Mouse (Mus musculus): Measurements from ENCODE around the gene Olfr1006. TPM values are rescaled to one million over a fixed set of nuclear protein-coding genes. Genes with fewer than 3 reads are reported as not detected.
"Not testable (repeated sequence)": the region's sequence is repeated elsewhere in the genome, so short reads cannot be mapped to it uniquely, and the experiment has no call there.

The Olfr1006 gene
- polyA plus RNA-seq (2014; fragmentation: Nextera tagmentation; extraction: Ambion mirVana), result not detected in 2 replicates

- DNase-seq (ENCODE audit: low spot score), result no peak
- Histone ChIP-seq H3K4me2 (replicated peaks) (no peak within 1 kb of the TSS), H3K27me3 (ENCODE audit: control insufficient read depth, insufficient read depth, low read length) (no peaks in the 10 kb centered on the region), H3K27ac (no peak within 1 kb of the TSS), H3K36me3 (replicated peaks; ENCODE audit: control insufficient read depth, insufficient read depth) (no peaks in the 10 kb centered on the region), H3K4me1 (replicated peaks; ENCODE audit: control insufficient read depth, insufficient read depth, low read length) (no peaks in the 10 kb centered on the region), H3K9me3 (ENCODE audit: control insufficient read depth, low read length) (no peaks in the 10 kb centered on the region), H3K4me3 (replicated peaks; ENCODE audit: low read length) (no peak within 1 kb of the TSS), H3K9ac (no peak within 1 kb of the TSS)
- no peak for ATAC-seq (ENCODE audit: low FRiP score)
Measured at GRCm38 (mm10) chr2:85678667-85679066, at the start of gene Olfr1006. Gene Olfr1006 (minus strand): TSS chr2:85678767.

GRCm38 (mm10) chr2:85725793-85726192, 47.2 kb upstream of the Olfr1006 start:
- Histone ChIP-seq H3K27ac (no peak overlapping the region), H3K4me3 (replicated peaks; ENCODE audit: low read length) (no peak overlapping the region), H3K36me3 (replicated peaks; ENCODE audit: control insufficient read depth, insufficient read depth) (no peaks in the 10 kb centered on the region), H3K27me3 (ENCODE audit: control insufficient read depth, insufficient read depth, low read length) (no peaks in the 10 kb centered on the region), H3K4me2 (replicated peaks) (no peak overlapping the region), H3K9me3 (ENCODE audit: control insufficient read depth, low read length) (no peaks in the 10 kb centered on the region), H3K9ac (no peak overlapping the region), H3K4me1 (replicated peaks; ENCODE audit: control insufficient read depth, insufficient read depth, low read length) (no peaks in the 10 kb centered on the region)
- DNase-seq (ENCODE audit: low spot score), result peak; percentile 80
- ATAC-seq (ENCODE audit: low FRiP score), result 0 out of 2 replicates have a peak, but pooled peaks have one; percentile 64
- WGBS, result 13% methylated on average over 3 of the region's 3 CpGs

- Histone ChIP-seq H3K36me3 (replicated peaks; ENCODE audit: control insufficient read depth, insufficient read depth) (no peaks in the 10 kb centered on the region), H3K9me3 (ENCODE audit: control insufficient read depth, low read length) (peaks cover 8% of the 10 kb centered on the region; the same call in 1 of the 2 replicates), H3K4me3 (replicated peaks; ENCODE audit: low read length) (no peak within 1 kb of the TSS), H3K4me2 (replicated peaks) (no peak within 1 kb of the TSS), H3K27me3 (ENCODE audit: control insufficient read depth, insufficient read depth, low read length) (no peaks in the 10 kb centered on the region), H3K27ac (no peak within 1 kb of the TSS), H3K9ac (no peak within 1 kb of the TSS), H3K4me1 (replicated peaks; ENCODE audit: control insufficient read depth, insufficient read depth, low read length) (no peaks in the 10 kb centered on the region)
- DNase-seq (ENCODE audit: low spot score), result no peak
- WGBS, result 93% methylated on average over 1 of the region's 1 CpGs
- no peak for ATAC-seq (ENCODE audit: low FRiP score)
Measured at GRCm38 (mm10) chr2:85715119-85715518, 36.6 kb upstream of the Olfr1006 start, which contains the start of gene Olfr1009. Gene Olfr1009 (plus strand): TSS chr2:85715419.

GRCm38 (mm10) chr2:85711159-85711558, 32.6 kb upstream of the Olfr1006 start:
- Histone ChIP-seq H3K36me3 (replicated peaks; ENCODE audit: control insufficient read depth, insufficient read depth) (no peaks in the 10 kb centered on the region), H3K4me2 (replicated peaks) (no peak overlapping the region), H3K27me3 (ENCODE audit: control insufficient read depth, insufficient read depth, low read length) (no peaks in the 10 kb centered on the region), H3K4me3 (replicated peaks; ENCODE audit: low read length) (no peak overlapping the region), H3K9me3 (ENCODE audit: control insufficient read depth, low read length) (no peaks in the 10 kb centered on the region), H3K27ac (no peak overlapping the region), H3K9ac (no peak overlapping the region), H3K4me1 (replicated peaks; ENCODE audit: control insufficient read depth, insufficient read depth, low read length) (no peaks in the 10 kb centered on the region)
- DNase-seq (ENCODE audit: low spot score), result no peak
- no peak for ATAC-seq (ENCODE audit: low FRiP score)
- 47% methylated on average over 1 of the region's 1 CpGs for WGBS

- 78% methylated on average over 2 of the region's 2 CpGs for WGBS
- not testable (repeated sequence) for H3K27ac ChIP-seq; H3K9ac ChIP-seq; H3K4me1 ChIP-seq (replicated peaks; ENCODE audit: control insufficient read depth, insufficient read depth, low read length); H3K27me3 ChIP-seq (ENCODE audit: control insufficient read depth, insufficient read depth, low read length); DNase-seq (ENCODE audit: low spot score); ATAC-seq (ENCODE audit: low FRiP score); H3K36me3 ChIP-seq (replicated peaks; ENCODE audit: control insufficient read depth, insufficient read depth); H3K9me3 ChIP-seq (ENCODE audit: control insufficient read depth, low read length); H3K4me2 ChIP-seq (replicated peaks); H3K4me3 ChIP-seq (replicated peaks; ENCODE audit: low read length)
Measured at GRCm38 (mm10) chr2:85710680-85711079, 32.1 kb upstream of the Olfr1006 start.

- H3K27me3 ChIP-seq (ENCODE audit: control insufficient read depth, insufficient read depth, low read length), result no peaks in the 10 kb centered on the region
- H3K4me1 ChIP-seq (replicated peaks; ENCODE audit: control insufficient read depth, insufficient read depth, low read length), result no peaks in the 10 kb centered on the region
- H3K27ac ChIP-seq, result no peak within 1 kb of the TSS
- H3K36me3 ChIP-seq (replicated peaks; ENCODE audit: control insufficient read depth, insufficient read depth), result no peaks in the 10 kb centered on the region
- H3K4me3 ChIP-seq (replicated peaks; ENCODE audit: low read length), result no peak within 1 kb of the TSS
- DNase-seq (ENCODE audit: low spot score) (no peak), ATAC-seq (ENCODE audit: low FRiP score) (no peak)
- H3K9me3 ChIP-seq (ENCODE audit: control insufficient read depth, low read length), result no peaks in the 10 kb centered on the region
- no peak within 1 kb of the TSS for H3K4me2 ChIP-seq (replicated peaks)
- no peak within 1 kb of the TSS for H3K9ac ChIP-seq
Measured at GRCm38 (mm10) chr2:85689131-85689530, 10.6 kb upstream of the Olfr1006 start, which contains the start of gene Olfr1008. Gene Olfr1008 (plus strand): TSS chr2:85689431.

- DNase-seq (ENCODE audit: low spot score); H3K27ac ChIP-seq; H3K27me3 ChIP-seq (ENCODE audit: control insufficient read depth, insufficient read depth, low read length); H3K4me2 ChIP-seq (replicated peaks); H3K9me3 ChIP-seq (ENCODE audit: control insufficient read depth, low read length); H3K4me1 ChIP-seq (replicated peaks; ENCODE audit: control insufficient read depth, insufficient read depth, low read length); H3K4me3 ChIP-seq (replicated peaks; ENCODE audit: low read length); H3K36me3 ChIP-seq (replicated peaks; ENCODE audit: control insufficient read depth, insufficient read depth); H3K9ac ChIP-seq; ATAC-seq (ENCODE audit: low FRiP score): not testable (repeated sequence)
Measured at GRCm38 (mm10) chr2:85664355-85664754, 14.2 kb downstream of the Olfr1006 start, which contains the start of gene Olfr154. Gene Olfr154 (minus strand): TSS chr2:85664455.

GRCm38 (mm10) chr2:85650604-85651003, 28.0 kb downstream of the Olfr1006 start, which contains the start of gene Olfr1002:
Gene Olfr1002 (minus strand): TSS chr2:85650704.
- Histone ChIP-seq H3K4me2 (replicated peaks) (no peak within 1 kb of the TSS), H3K4me1 (replicated peaks; ENCODE audit: control insufficient read depth, insufficient read depth, low read length) (no peaks in the 10 kb centered on the region), H3K36me3 (replicated peaks; ENCODE audit: control insufficient read depth, insufficient read depth) (no peaks in the 10 kb centered on the region), H3K9ac (no peak within 1 kb of the TSS), H3K9me3 (ENCODE audit: control insufficient read depth, low read length) (no peaks in the 10 kb centered on the region), H3K27ac (no peak within 1 kb of the TSS), H3K27me3 (ENCODE audit: control insufficient read depth, insufficient read depth, low read length) (no peaks in the 10 kb centered on the region), H3K4me3 (replicated peaks; ENCODE audit: low read length) (no peak within 1 kb of the TSS)
- WGBS, result 98% methylated on average over 1 of the region's 1 CpGs
- ATAC-seq (ENCODE audit: low FRiP score) (no peak), DNase-seq (ENCODE audit: low spot score) (no peak)

Data from hindbrain, embryonic 14.5 days (tissue).